Mouse (Mus musculus) ES-E14 (cell line): ENCODE data around the gene Rabl2. TPM values are rescaled to one million over a fixed set of nuclear protein-coding genes. Genes with fewer than 3 reads are reported as not detected.

Source experiments
- DNase-seq: peaks from one replicate; pipeline ENCODE4 v3.0.0-alpha.2; 2013; ENCODE audit warnings: low read depth, low spot score
- H3K27ac ChIP-seq: 2 replicates; pipeline ENCODE4 v1.5.1; 2012; ENCODE audit warnings: low read depth, mild to moderate bottlenecking, low read length, moderate library complexity, mixed read lengths; ENCODE audit not compliant: poor library complexity, insufficient read depth, severe bottlenecking
- H3K36me3 ChIP-seq: 2 replicates; pipeline ENCODE4 v1.6.1; 2012; ENCODE audit warnings: mild to moderate bottlenecking, low read length, moderate library complexity, mixed read lengths; ENCODE audit not compliant: control insufficient read depth, poor library complexity, insufficient read depth, severe bottlenecking
- H3K4me1 ChIP-seq, 2 experiments: fragments of 150-350 bp in 1 of 2; sonication (generic) in 1 of 2; 2 replicates each; pipeline ENCODE4 v1.6.1; 2012; ENCODE audit warnings: low read length in 2 of 2, mild to moderate bottlenecking in 1 of 2, mixed read lengths in 1 of 2; ENCODE audit not compliant: control insufficient read depth in 2 of 2, insufficient read depth in 2 of 2, poor library complexity in 1 of 2
- H3K4me3 ChIP-seq, 2 experiments: fragments of 150-350 bp in 1 of 2; sonication (generic) in 1 of 2; 2 replicates each; pipeline ENCODE4 v1.5.1; 2012; ENCODE audit warnings: low read length in 2 of 2, low read depth in 1 of 2, mild to moderate bottlenecking in 1 of 2, mixed read lengths in 1 of 2; ENCODE audit not compliant: insufficient read depth in 1 of 2, poor library complexity in 1 of 2, severe bottlenecking in 1 of 2
- H3K9ac ChIP-seq: 2 replicates; pipeline ENCODE4 v1.6.1; 2012; ENCODE audit warnings: low read depth, mild to moderate bottlenecking, low read length, mixed read lengths; ENCODE audit not compliant: poor library complexity, insufficient read depth, severe bottlenecking
- H3K9me3 ChIP-seq: fragments of 150-350 bp; sonication (generic); 2 replicates; pipeline ENCODE4 v1.6.1; 2012; ENCODE audit warnings: low read depth, mild to moderate bottlenecking, low read length; ENCODE audit not compliant: control insufficient read depth, insufficient read depth
- CHD2 ChIP-seq: IDR thresholded peaks from 2 replicates; pipeline ENCODE4 v1.6.1; 2014; ENCODE audit warnings: mild to moderate bottlenecking, low read depth, low read length, inconsistent platforms
- HCFC1 ChIP-seq: IDR thresholded peaks from 2 replicates; pipeline ENCODE4 v1.6.1; 2012; ENCODE audit warnings: low read length, inconsistent platforms, borderline replicate concordance; ENCODE audit not compliant: insufficient read depth
- MAFK ChIP-seq: IDR thresholded peaks from 2 replicates; pipeline ENCODE4 v1.6.1; 2014; ENCODE audit warnings: mild to moderate bottlenecking, low read depth, low read length, inconsistent platforms; ENCODE audit not compliant: insufficient read depth
- ZC3H11A ChIP-seq: IDR thresholded peaks from 2 replicates; pipeline ENCODE4 v1.6.1; 2012; ENCODE audit warnings: low read depth, mild to moderate bottlenecking, inconsistent platforms, low read length, borderline replicate concordance
- ZNF384 ChIP-seq: IDR thresholded peaks from 2 replicates; pipeline ENCODE4 v1.6.1; 2012; ENCODE audit warnings: low read depth, low read length, inconsistent platforms
- in situ Hi-C, 2 experiments: fragments of 600-800 bp; cut with MboI; formaldehyde crosslinking; loops; one replicate each; pipeline ENCODE4 v1.15.1; 2025; ENCODE audit warnings: low sequenced_read_pairs in 2 of 2, inconsistent platforms in 1 of 2; ENCODE audit not compliant: unreplicated experiment in 2 of 2
- total RNA-seq: library from RNA; depleted of rRNA; stranded (reverse); fragments of 300-350 nt; gene quantifications from 2 replicates; pipeline ENCODE4 v1.2.3, GENCODE M21; 2012; rRNA removed

Gene Rabl2
- total RNA-seq, 1 experiment: 8.3 TPM

- Histone ChIP-seq H3K36me3 (peaks cover 3% of the 10 kb centered on the region; the same call in 1 of the 2 replicates), H3K9ac (peak overlapping the region; percentile 31; the same call in 1 of the 2 replicates), H3K4me1 (peaks cover 0 to 5% of the 10 kb centered on the region in 2 experiments; a peak in 1 of 4 replicates), H3K27ac (no peak overlapping the region), H3K4me3 (peak overlapping the region; percentile 56), H3K9me3 (no peaks in the 10 kb centered on the region)
- in situ Hi-C loops: no loop called here
- TF ChIP-seq ZC3H11A: no peak
- TF ChIP-seq HCFC1: no peak
- no peak for TF ChIP-seq MAFK
- no peak for TF ChIP-seq CHD2
- TF ChIP-seq ZNF384: no peak
- no peak for DNase-seq
Measured at GRCm38 (mm10) chr15:89532924-89533842, 58.5 kb downstream of the Rabl2 start.

Other genes with a start within 250 kb of the Rabl2 start
- 44.8 and 45.3 TPM in 2 replicates for gene Lmf2, start 236.3 kb downstream of the Rabl2 start, total RNA-seq
- 205 and 274 TPM in 2 replicates for gene Ncaph2, start 236.2 kb downstream of the Rabl2 start, total RNA-seq
- gene Sco2, start 218.1 kb downstream of the Rabl2 start, total RNA-seq: 46.4 and 50.8 TPM in 2 replicates
- gene Tymp, start 214.9 kb downstream of the Rabl2 start, total RNA-seq: 0.94 and 1.1 TPM in 2 replicates
- 0.37 TPM in 1 of 2 replicates, not detected in the other for gene Odf3b, start 212.6 kb downstream of the Rabl2 start, total RNA-seq
- 0.11 and 0.13 TPM in 2 replicates for gene Klhdc7b, start 207.0 kb downstream of the Rabl2 start, total RNA-seq
- 4.5 and 12.4 TPM in 2 replicates for gene Syce3, start 181.4 kb downstream of the Rabl2 start, total RNA-seq
- 2.7 and 5.9 TPM in 2 replicates for gene Cpt1b, start 166.1 kb downstream of the Rabl2 start, total RNA-seq
- gene C730034F03Rik, start 162.3 kb downstream of the Rabl2 start, total RNA-seq: 1.5 and 2.0 TPM in 2 replicates
- 0.36 TPM in 1 of 2 replicates, not detected in the other for gene Gm44502, start 162.2 kb downstream of the Rabl2 start, total RNA-seq
- 29.0 and 42.6 TPM in 2 replicates for gene Chkb, start 162.0 kb downstream of the Rabl2 start, total RNA-seq
- gene Mapk8ip2, start 138.0 kb downstream of the Rabl2 start, total RNA-seq: 4.6 and 7.8 TPM in 2 replicates
- gene Arsa, start 114.5 kb downstream of the Rabl2 start, total RNA-seq: 11.7 and 15.2 TPM in 2 replicates
- gene Shank3, start 92.3 kb downstream of the Rabl2 start, total RNA-seq: 6.4 and 6.7 TPM in 2 replicates
- 0.21 TPM in 1 of 2 replicates, not detected in the other for gene Acr, start 23.6 kb downstream of the Rabl2 start, total RNA-seq
- not detected in 2 replicates for gene Syt10, start 249.9 kb upstream of the Rabl2 start, total RNA-seq